Mouse (Mus musculus) olfactory bulb, adult 2 months (tissue): Measurements from ENCODE around the gene Nos1ap.

Source experiments
- CTCF ChIP-seq: fragments of 200-500 bp; IDR thresholded peaks from 2 replicates; pipeline ENCODE4 v1.5.1; 2012; ENCODE audit warnings: low read depth, mild to moderate bottlenecking, low read length, moderate library complexity; ENCODE audit not compliant: insufficient read depth
- POLR2A ChIP-seq: fragments of 200-500 bp; IDR thresholded peaks from 2 replicates; pipeline ENCODE4 v1.6.1; 2012; ENCODE audit warnings: mild to moderate bottlenecking, low read depth, low read length, moderate library complexity; ENCODE audit not compliant: insufficient read depth

DNA sequence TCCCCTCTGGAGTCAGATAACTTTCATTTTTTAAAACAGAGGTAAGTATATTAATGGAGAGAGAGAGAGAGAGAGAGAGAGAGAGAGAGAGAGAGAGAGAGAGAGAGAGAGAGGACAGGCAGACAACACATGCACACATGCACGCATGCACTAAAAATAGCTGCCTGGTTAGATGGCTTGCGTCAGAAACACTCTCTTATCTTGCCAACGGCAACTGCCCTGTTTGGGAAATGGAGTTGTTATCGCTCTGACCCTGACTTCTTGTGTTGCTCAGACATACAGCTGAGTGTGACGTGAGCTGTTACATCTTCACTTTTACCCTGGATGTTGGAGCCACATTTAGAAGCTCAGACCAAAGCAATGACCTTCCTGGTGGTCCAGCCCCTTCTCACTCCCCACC, 33.3 kb upstream of the Nos1ap start:
- no peak for TF ChIP-seq CTCF
- TF ChIP-seq POLR2A, result no peak
